ENCODE assay signal across 19 mouse cellular contexts in genomic region chr2:32641810-32642209, GRCm38 (mm10). TPM values are rescaled to one million over a fixed set of nuclear protein-coding genes. Genes with fewer than 3 reads are reported as not detected.
"Had no signal": no experiment of that assay in that cellular context is flagged by ENCODE, and none has a peak within 500 bp of the region (broad histone marks: within the 10 kb centered on the region; RNA-seq: fewer than 3 reads in every experiment).

No protein-coding gene starts in this region.

- H3K9me3 ChIP-seq: limb, embryonic 12.5 days; liver, embryonic 13.5 days; lung, embryonic 15.5 days; megakaryocyte, embryonic 14.5 days; midbrain, embryonic 15.5 days; neural tube, embryonic 12.5 days had no signal

- H3K9ac ChIP-seq: limb, embryonic 12.5 days; liver, embryonic 13.5 days; liver, postnatal 0 days; lung, embryonic 15.5 days; midbrain, embryonic 15.5 days; neural tube, embryonic 12.5 days had no signal

- DNase-seq: kidney, postnatal 36 days; layer of hippocampus, adult 9-11 months; layer of hippocampus, postnatal 36 days; liver; liver, embryonic 13.5 days; liver, postnatal 0 days; lung, postnatal 14 days; thymus, adult 2 months; thymus, postnatal 36 days had no signal

- ATAC-seq: liver, postnatal 0 days; midbrain, embryonic 15.5 days had no signal

- H3K27ac ChIP-seq: liver, embryonic 13.5 days; macrophage; midbrain, embryonic 15.5 days; neural tube, embryonic 12.5 days; stomach, postnatal 0 days had no signal

- H3K4me3 ChIP-seq: limb, embryonic 12.5 days; liver, embryonic 13.5 days; lung, embryonic 15.5 days; megakaryocyte, embryonic 14.5 days; midbrain, embryonic 15.5 days; neural tube, embryonic 12.5 days had no signal

- H3K27me3 ChIP-seq: limb, embryonic 12.5 days; liver, embryonic 13.5 days; lung, embryonic 15.5 days; megakaryocyte, embryonic 14.5 days; midbrain, embryonic 15.5 days; neural tube, embryonic 12.5 days had no signal

- H3K4me2 ChIP-seq: limb, embryonic 12.5 days; liver, embryonic 13.5 days; lung, embryonic 15.5 days; midbrain, embryonic 11.5 days; midbrain, embryonic 15.5 days; neural tube, embryonic 12.5 days had no signal

- H3K4me1 ChIP-seq: midbrain, embryonic 15.5 days had no signal

- H3K36me3 ChIP-seq: limb, embryonic 12.5 days; liver, embryonic 13.5 days; lung, embryonic 15.5 days; midbrain, embryonic 15.5 days; neural tube, embryonic 12.5 days had no signal

RNA-seq across cellular contexts. Expression of gene Eng, which starts 4.6 kb away (rescaled TPM):
- total RNA-seq: neutrophil, adult 5-6 weeks had no signal

RNA-seq across cellular contexts. Expression of gene Ak1, which starts 20.3 kb away (rescaled TPM):
- total RNA-seq: monocyte, adult 5-6 weeks; neutrophil, adult 5-6 weeks had no signal
